Mouse (Mus musculus) limb, embryonic 10.5 days (tissue): ENCODE data around the gene Kcnt2. TPM values are rescaled to one million over a fixed set of nuclear protein-coding genes. Genes with fewer than 3 reads are reported as not detected.

Experiments used
- DNase-seq: peaks from one replicate; pipeline ENCODE4 v3.0.0-alpha.2; 2017; ENCODE audit warnings: low spot score
- H3K27ac ChIP-seq: fragments of 300-500 bp; sonication (generic); 2 replicates; pipeline ENCODE4 v1.5.1; 2016; ENCODE audit warnings: mild to moderate bottlenecking
- H3K27me3 ChIP-seq: fragments of 300-500 bp; sonication (generic); 2 replicates; pipeline ENCODE4 v1.6.1; 2016; ENCODE audit warnings: low read depth, mild to moderate bottlenecking; ENCODE audit not compliant: poor library complexity, severe bottlenecking
- H3K36me3 ChIP-seq: fragments of 300-500 bp; sonication (generic); 2 replicates; pipeline ENCODE4 v1.6.1; 2016; ENCODE audit warnings: mild to moderate bottlenecking, moderate library complexity
- H3K4me1 ChIP-seq: fragments of 300-500 bp; sonication (generic); 2 replicates; pipeline ENCODE4 v1.6.1; 2016
- H3K4me3 ChIP-seq: fragments of 300-500 bp; sonication (generic); 2 replicates; pipeline ENCODE4 v1.5.1; 2016; ENCODE audit warnings: mild to moderate bottlenecking, moderate library complexity
- H3K9me3 ChIP-seq: fragments of 300-500 bp; sonication (generic); replicated peaks from 2 replicates; pipeline ENCODE4 v1.6.1; 2016; ENCODE audit warnings: mild to moderate bottlenecking
- WGBS: fragments of 180-500 bp; shearing (Covaris S2); methylation state at CpG from one replicate; pipeline ENCODE4 v1.1.7; 2016; 5-methylcytosine and 5-hydroxymethylcytosine counted together
- polyA plus RNA-seq: library from polyadenylated mRNA; unstranded; fragments of >200 nt; fragmentation: Nextera tagmentation; extraction: Ambion mirVana; gene quantifications from 2 replicates; pipeline ENCODE4 v1.2.1, GENCODE M21; 2016

The Kcnt2 gene
- polyA plus RNA-seq, 1 experiment from 2014 or later, result 1.1 TPM

DNA sequence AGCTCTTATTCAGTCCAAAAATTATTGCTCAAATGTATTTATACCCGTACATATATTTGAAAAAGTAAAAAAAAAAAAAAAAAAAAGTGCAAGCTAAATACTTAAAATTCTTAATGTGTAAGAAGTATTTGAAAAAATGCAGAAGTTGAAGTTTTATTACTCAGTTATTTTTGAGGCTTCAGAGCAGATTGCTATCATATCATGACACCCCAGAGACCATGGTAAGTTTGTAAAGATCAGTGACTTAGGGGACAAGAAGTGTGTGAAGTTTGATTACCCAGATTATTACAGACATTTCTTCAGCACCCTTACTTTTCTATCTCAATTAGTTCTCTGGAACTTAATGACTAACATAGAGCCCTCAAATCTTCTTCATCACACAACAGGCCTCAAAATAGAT lies 58.3 kb downstream of the Kcnt2 start:
- H3K4me3 ChIP-seq, result no peak overlapping the region
- no peaks in the 10 kb centered on the region for H3K4me1 ChIP-seq
- H3K9me3 ChIP-seq, result no peaks in the 10 kb centered on the region; the same call in 1 of the 2 replicates
- no peaks in the 10 kb centered on the region for H3K27me3 ChIP-seq
- WGBS, result 95% methylated on average over 1 of the region's 1 CpGs
- H3K27ac ChIP-seq, result no peak overlapping the region
- no peak for DNase-seq
- H3K36me3 ChIP-seq, result no peaks in the 10 kb centered on the region

- Histone ChIP-seq H3K36me3 (no peaks in the 10 kb centered on the region), H3K27me3 (no peaks in the 10 kb centered on the region), H3K9me3 (no peaks in the 10 kb centered on the region; the same call in 1 of the 2 replicates), H3K4me1 (no peaks in the 10 kb centered on the region), H3K4me3 (no peak overlapping the region), H3K27ac (no peak overlapping the region)
- DNase-seq, result no peak
Measured at GRCm38 (mm10) chr1:140305344-140305743, 59.4 kb downstream of the Kcnt2 start.

DNA sequence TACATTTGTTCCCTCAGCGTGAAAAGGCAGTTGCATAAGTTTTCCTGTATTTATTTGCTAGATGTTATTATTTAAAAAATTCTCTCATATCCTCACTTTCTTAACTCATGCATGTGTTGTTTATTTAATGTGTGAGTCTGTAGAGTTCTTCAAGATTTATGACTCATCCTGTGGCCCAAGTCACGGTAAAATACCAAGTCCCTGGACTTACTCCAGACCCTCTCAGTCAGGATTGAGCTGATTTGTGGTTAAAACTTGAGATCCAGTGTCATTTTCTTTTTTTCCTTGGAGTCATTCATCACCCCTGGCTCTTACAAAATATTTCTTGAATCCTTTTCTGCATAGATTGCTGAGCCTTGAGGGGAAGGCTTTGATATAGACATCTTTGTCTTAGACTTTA lies 60.4 kb downstream of the Kcnt2 start:
- no peak for DNase-seq
- 64% methylated on average over 2 of the region's 2 CpGs for WGBS
- Histone ChIP-seq H3K27me3 (no peaks in the 10 kb centered on the region), H3K4me3 (no peak overlapping the region), H3K4me1 (no peaks in the 10 kb centered on the region), H3K9me3 (no peaks in the 10 kb centered on the region; the same call in 1 of the 2 replicates), H3K36me3 (no peaks in the 10 kb centered on the region), H3K27ac (no peak overlapping the region)

GRCm38 (mm10) chr1:140310739-140311138 lies 64.8 kb downstream of the Kcnt2 start:
- Histone ChIP-seq H3K9me3 (no peaks in the 10 kb centered on the region), H3K27me3 (no peaks in the 10 kb centered on the region), H3K4me1 (no peaks in the 10 kb centered on the region), H3K27ac (no peak overlapping the region), H3K36me3 (no peaks in the 10 kb centered on the region), H3K4me3 (no peak overlapping the region)
- no peak for DNase-seq
- WGBS, result 99% methylated on average over 2 of the region's 2 CpGs

GRCm38 (mm10) chr1:140325088-140325487 lies 79.1 kb downstream of the Kcnt2 start:
- H3K4me3 ChIP-seq, result no peak overlapping the region
- no peak overlapping the region for H3K27ac ChIP-seq
- no peaks in the 10 kb centered on the region for H3K36me3 ChIP-seq
- no peaks in the 10 kb centered on the region for H3K4me1 ChIP-seq
- H3K9me3 ChIP-seq, result no peaks in the 10 kb centered on the region
- no peaks in the 10 kb centered on the region for H3K27me3 ChIP-seq
- DNase-seq, result no peak
- WGBS, result 89% methylated on average over 3 of the region's 3 CpGs

GRCm38 (mm10) chr1:140326709-140327108 lies 80.8 kb downstream of the Kcnt2 start:
- no peak for DNase-seq

DNA sequence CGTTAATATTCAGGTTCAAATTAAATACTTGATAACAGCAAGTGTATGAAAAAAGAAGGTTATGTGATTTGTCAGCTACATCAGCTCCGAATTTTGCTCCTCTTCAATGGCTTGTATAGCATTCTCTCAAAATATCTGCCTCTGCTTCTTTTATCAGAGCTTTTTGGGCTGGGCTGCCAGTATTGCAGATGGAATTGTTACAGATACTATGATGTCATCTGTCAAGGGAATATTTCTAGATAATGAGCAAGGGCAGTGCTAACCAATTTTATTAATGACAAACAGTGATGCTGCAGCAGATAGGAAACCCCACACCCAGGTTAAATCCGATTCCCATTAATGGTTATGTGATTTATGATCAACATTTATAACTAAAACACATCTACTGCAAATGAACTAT lies 87.7 kb downstream of the Kcnt2 start:
- Histone ChIP-seq H3K9me3 (no peaks in the 10 kb centered on the region), H3K4me1 (no peaks in the 10 kb centered on the region), H3K27me3 (no peaks in the 10 kb centered on the region), H3K36me3 (no peaks in the 10 kb centered on the region), H3K27ac (no peak overlapping the region), H3K4me3 (no peak overlapping the region)
- no peak for DNase-seq
- 74% methylated on average over 3 of the region's 3 CpGs for WGBS

More at GRCm38 (mm10) chr1:140326709-140327108, 80.8 kb downstream of the Kcnt2 start:
- Histone ChIP-seq H3K9me3 (no peaks in the 10 kb centered on the region), H3K27ac (no peak overlapping the region), H3K4me1 (no peaks in the 10 kb centered on the region), H3K36me3 (no peaks in the 10 kb centered on the region), H3K4me3 (no peak overlapping the region), H3K27me3 (no peaks in the 10 kb centered on the region)
- WGBS, result 86% methylated on average over 3 of the region's 3 CpGs

DNA sequence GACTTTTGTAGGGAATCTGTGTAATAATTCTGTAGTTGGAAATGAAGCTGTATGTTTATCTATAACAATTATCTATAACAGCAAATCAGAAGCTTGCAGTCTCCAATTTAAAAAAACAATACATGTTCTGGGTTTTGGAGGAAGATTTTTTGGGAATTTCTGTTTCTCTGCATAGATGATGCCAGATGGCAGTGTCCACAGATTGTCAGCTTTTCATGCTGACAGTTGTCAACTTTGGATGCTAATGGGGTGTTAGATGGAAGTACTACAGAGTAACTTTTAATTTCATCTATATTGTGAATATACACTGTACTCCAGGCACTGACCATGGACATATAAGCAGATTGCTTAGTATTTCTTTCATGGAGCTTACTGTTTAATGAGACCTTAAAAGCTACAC lies 92.5 kb downstream of the Kcnt2 start:
- no peak for DNase-seq
- Histone ChIP-seq H3K36me3 (no peaks in the 10 kb centered on the region), H3K4me1 (no peaks in the 10 kb centered on the region), H3K27ac (no peak overlapping the region), H3K4me3 (no peak overlapping the region), H3K9me3 (no peaks in the 10 kb centered on the region), H3K27me3 (no peaks in the 10 kb centered on the region)

GRCm38 (mm10) chr1:140339368-140339767 lies 93.4 kb downstream of the Kcnt2 start:
- Histone ChIP-seq H3K36me3 (no peaks in the 10 kb centered on the region), H3K9me3 (no peaks in the 10 kb centered on the region), H3K27me3 (no peaks in the 10 kb centered on the region), H3K4me1 (no peaks in the 10 kb centered on the region), H3K4me3 (no peak overlapping the region), H3K27ac (no peak overlapping the region)
- 84% methylated on average over 4 of the region's 4 CpGs for WGBS
- no peak for DNase-seq

DNA sequence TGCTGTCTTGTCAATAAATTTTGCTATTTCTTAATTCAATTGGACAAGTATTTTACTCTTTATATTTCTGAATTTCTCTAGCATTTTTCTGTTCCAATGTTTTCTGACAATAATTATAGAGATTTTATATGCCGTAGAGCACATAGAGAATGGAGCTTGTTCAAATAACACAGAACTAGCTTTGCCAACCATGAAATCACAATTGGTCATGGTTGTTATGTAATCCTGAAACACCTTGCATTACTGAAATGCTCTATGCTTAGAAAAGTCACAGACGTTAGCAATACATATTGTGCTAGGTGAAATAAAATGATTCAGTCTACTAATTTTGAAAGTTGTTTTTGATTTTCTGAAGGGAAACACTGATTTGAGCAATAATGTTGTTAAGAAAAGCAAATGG lies 118.8 kb downstream of the Kcnt2 start:
- H3K27me3 ChIP-seq, result no peaks in the 10 kb centered on the region

GRCm38 (mm10) chr1:140373532-140373931 lies 127.6 kb downstream of the Kcnt2 start:
- no peak for DNase-seq
- Histone ChIP-seq H3K27me3 (no peaks in the 10 kb centered on the region), H3K4me3 (no peak overlapping the region), H3K4me1 (no peaks in the 10 kb centered on the region), H3K36me3 (no peaks in the 10 kb centered on the region), H3K27ac (no peak overlapping the region), H3K9me3 (no peaks in the 10 kb centered on the region)
- 81% methylated on average over 1 of the region's 1 CpGs for WGBS

More for the DNA sequence above, 118.8 kb downstream of the Kcnt2 start:
- Histone ChIP-seq H3K4me1 (no peaks in the 10 kb centered on the region), H3K36me3 (no peaks in the 10 kb centered on the region), H3K4me3 (no peak overlapping the region), H3K9me3 (no peaks in the 10 kb centered on the region), H3K27ac (no peak overlapping the region)
- WGBS, result 88% methylated on average over 2 of the region's 2 CpGs
- no peak for DNase-seq

DNA sequence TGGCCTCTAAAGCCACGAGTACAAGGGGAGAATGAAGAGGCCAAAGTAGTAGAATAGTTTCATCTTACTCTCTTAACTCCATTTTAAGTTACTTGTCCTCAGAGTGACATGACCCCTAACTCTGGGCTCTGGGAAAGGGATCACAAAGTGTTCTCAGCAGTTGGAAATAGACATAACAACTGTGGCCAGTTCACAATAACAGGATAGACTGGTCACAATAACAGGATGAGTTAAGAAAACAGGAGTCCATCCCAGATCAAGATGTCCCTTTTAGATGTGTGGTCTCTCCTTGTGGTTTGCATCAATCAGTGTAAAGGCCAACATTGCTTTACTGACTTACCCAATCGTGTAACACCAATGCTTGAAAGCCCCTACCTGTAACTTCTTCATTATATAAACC lies 132.8 kb downstream of the Kcnt2 start:
- Histone ChIP-seq H3K9me3 (no peaks in the 10 kb centered on the region), H3K4me3 (no peak overlapping the region), H3K27me3 (no peaks in the 10 kb centered on the region), H3K4me1 (no peaks in the 10 kb centered on the region), H3K36me3 (no peaks in the 10 kb centered on the region), H3K27ac (no peak overlapping the region)
- 73% methylated on average over 2 of the region's 2 CpGs for WGBS
- no peak for DNase-seq

DNA sequence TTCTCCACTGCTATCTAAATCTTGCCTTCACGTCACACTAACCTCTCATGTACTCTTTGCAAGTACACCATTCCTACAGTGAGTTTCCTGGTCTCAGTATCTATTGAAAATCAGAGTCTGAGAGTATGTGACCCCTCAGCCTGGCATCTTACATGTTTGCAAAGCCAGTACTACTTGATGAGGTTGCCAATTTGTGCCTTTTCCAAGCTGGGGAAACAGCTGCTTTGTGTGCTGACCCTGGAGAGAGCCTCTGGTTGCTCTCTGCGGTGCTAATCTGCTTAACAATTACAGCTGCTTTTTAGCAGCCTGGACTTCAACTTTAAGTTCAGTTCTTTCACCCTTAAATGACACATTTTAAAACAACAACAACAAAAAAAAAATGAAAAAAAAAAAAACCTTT lies 133.6 kb downstream of the Kcnt2 start:
- no peaks in the 10 kb centered on the region for H3K36me3 ChIP-seq
- no peak overlapping the region for H3K4me3 ChIP-seq
- H3K27ac ChIP-seq, result no peak overlapping the region
- H3K4me1 ChIP-seq, result no peaks in the 10 kb centered on the region
- no peaks in the 10 kb centered on the region for H3K27me3 ChIP-seq
- no peak for DNase-seq
- WGBS, result 73% methylated on average over 2 of the region's 2 CpGs
- H3K9me3 ChIP-seq, result no peaks in the 10 kb centered on the region

GRCm38 (mm10) chr1:140381093-140381492 lies 135.1 kb downstream of the Kcnt2 start:
- Histone ChIP-seq H3K9me3 (no peaks in the 10 kb centered on the region), H3K4me1 (no peaks in the 10 kb centered on the region), H3K36me3 (no peaks in the 10 kb centered on the region), H3K27me3 (no peaks in the 10 kb centered on the region), H3K4me3 (no peak overlapping the region), H3K27ac (no peak overlapping the region)
- WGBS, result 93% methylated on average over 3 of the region's 3 CpGs
- DNase-seq, result no peak
